Comparison of ENCODE assay signal across 21 mouse cellular contexts in genomic region chr7:29236593-29236992, GRCm38 (mm10). TPM values are rescaled to one million over a fixed set of nuclear protein-coding genes. Genes with fewer than 3 reads are reported as not detected.
DNase-seq lines count a peak whose midpoint lies in the region; ATAC-seq and TF ChIP-seq lines count a peak whose summit lies in the region.
"Had no signal": no experiment of that assay in that cellular context is flagged by ENCODE, and none has a peak within 500 bp of the region (broad histone marks: within the 10 kb centered on the region; RNA-seq: fewer than 3 reads in every experiment).

No protein-coding gene starts in this region.

- no peak for DNase-seq in heart, adult 2 months
- no peak for DNase-seq in heart, adult 11 months
- DNase-seq in left cerebral cortex, postnatal 14 days (ENCODE audit: low spot score in 2 of 2) = no peak
- DNase-seq: adrenal gland, adult 2 months; adrenal gland, postnatal 10 days; adrenal gland, postnatal 25 days; cerebellum, adult 11-12 months; cerebellum, adult 2 months; cerebellum, adult 9-10 months; cerebellum, postnatal 10 days; cerebellum, postnatal 25 days had no signal

- no peak overlapping the region for H3K4me3 ChIP-seq in heart, embryonic 13.5 days
- H3K4me3 ChIP-seq in heart, adult 2 months = no peak overlapping the region
- no peak overlapping the region for H3K4me3 ChIP-seq in heart, embryonic 16.5 days (ENCODE audit: low read length)
- H3K4me3 ChIP-seq in megakaryocyte, embryonic 14.5 days (replicated peaks) = peak overlapping the region; percentile 30
- no peak overlapping the region for H3K4me3 ChIP-seq in brown adipose tissue, adult 24 weeks (ENCODE audit: insufficient read depth, low read depth, low read length)
- H3K4me3 ChIP-seq: embryonic facial prominence, embryonic 10.5 days; embryonic facial prominence, embryonic 12.5 days; forebrain, embryonic 13.5 days; forebrain, embryonic 15.5 days had no signal

- H3K27ac ChIP-seq in heart, embryonic 13.5 days (replicated peaks) = peak overlapping the region; percentile 58
- no peak overlapping the region for H3K27ac ChIP-seq in heart, adult 2 months
- 0 out of 2 replicates have a peak overlapping the region, but pooled peaks have one; percentile 16 for H3K27ac ChIP-seq in heart, embryonic 16.5 days (ENCODE audit: low read length)
- 0 out of 2 replicates have a peak overlapping the region, but pooled peaks have one; percentile 11 for H3K27ac ChIP-seq in brown adipose tissue, adult 24 weeks (replicated peaks; ENCODE audit: low read depth, low read length)
- H3K27ac ChIP-seq: embryonic facial prominence, embryonic 10.5 days; embryonic facial prominence, embryonic 12.5 days; forebrain, embryonic 13.5 days; forebrain, embryonic 15.5 days had no signal

- TF ChIP-seq CTCF in heart, adult 2 months (IDR thresholded peaks at IDR 0.05) = no peak

- H3K36me3 ChIP-seq in heart, embryonic 13.5 days = peaks cover 4% of the 10 kb centered on the region; the same call in 1 of the 2 replicates
- no peaks in the 10 kb centered on the region for H3K36me3 ChIP-seq in heart, adult 2 months (ENCODE audit: control insufficient read depth, insufficient read depth, low read length)
- no peaks in the 10 kb centered on the region for H3K36me3 ChIP-seq in heart, embryonic 16.5 days (ENCODE audit: control insufficient read depth, insufficient read depth)
- H3K36me3 ChIP-seq in megakaryocyte, embryonic 14.5 days (replicated peaks; ENCODE audit: low read length) = peaks cover 16% of the 10 kb centered on the region
- H3K36me3 ChIP-seq: embryonic facial prominence, embryonic 12.5 days; forebrain, embryonic 15.5 days had no signal

- peaks cover 47% of the 10 kb centered on the region for H3K4me1 ChIP-seq in heart, embryonic 13.5 days
- H3K4me1 ChIP-seq in heart, adult 2 months (ENCODE audit: control insufficient read depth, insufficient read depth, low read length) = peaks cover 8% of the 10 kb centered on the region
- peaks cover 22% of the 10 kb centered on the region for H3K4me1 ChIP-seq in heart, embryonic 16.5 days (ENCODE audit: control insufficient read depth, insufficient read depth, low read length)
- H3K4me1 ChIP-seq in megakaryocyte, embryonic 14.5 days = peaks cover 83% of the 10 kb centered on the region
- H3K4me1 ChIP-seq in brown adipose tissue, adult 24 weeks (ENCODE audit: control insufficient read depth, insufficient read depth, insufficient read length, low read length) = peaks cover 5% of the 10 kb centered on the region; the same call in 1 of the 2 replicates

- TF ChIP-seq POLR2A in heart, adult 2 months (IDR thresholded peaks at IDR 0.05; ENCODE audit: insufficient read depth, low read depth, low read length) = no peak

- H3K27me3 ChIP-seq in heart, embryonic 13.5 days (replicated peaks) = peaks cover 14% of the 10 kb centered on the region
- no peaks in the 10 kb centered on the region for H3K27me3 ChIP-seq in heart, adult 2 months (ENCODE audit: control insufficient read depth, insufficient read depth, low read length)
- H3K27me3 ChIP-seq in heart, embryonic 16.5 days (ENCODE audit: control insufficient read depth, insufficient read depth, low read length) = 0 out of 2 replicates have a peak, but pooled peaks cover 2% of the 10 kb centered on the region
- no peaks in the 10 kb centered on the region for H3K27me3 ChIP-seq in megakaryocyte, embryonic 14.5 days (replicated peaks)

- TF ChIP-seq EP300 in heart, adult 2 months (IDR thresholded peaks at IDR 0.05; ENCODE audit: insufficient read depth, low read depth, low read length) = no peak

- H3K9ac ChIP-seq in heart, embryonic 13.5 days = no peak overlapping the region
- no peak overlapping the region for H3K9ac ChIP-seq in heart, adult 2 months (ENCODE audit: low read depth, low read length)
- no peak overlapping the region for H3K9ac ChIP-seq in heart, embryonic 16.5 days (ENCODE audit: low read length)
- H3K9ac ChIP-seq: embryonic facial prominence, embryonic 12.5 days; forebrain, embryonic 13.5 days; forebrain, embryonic 15.5 days had no signal

- intact Hi-C loops in heart, adult 2 months (cut with DNase I) = no loop called here
- intact Hi-C loops in left cerebral cortex, postnatal 14 days (cut with DNase I) = loop anchor here (5.0 kb wide), 2 partner anchors 54 to 69 kb away; partner anchors contain the start of gene Psmd8

- ATAC-seq in heart, embryonic 13.5 days (ENCODE audit: extremely low read depth, insufficient number of reproducible peaks, low FRiP score, low TSS enrichment) = no peak
- no peak for ATAC-seq in heart, embryonic 16.5 days (replicated peaks; ENCODE audit: extremely low read depth, insufficient read depth, low FRiP score)
- ATAC-seq in megakaryocyte, adult 5-6 weeks (ENCODE audit: poor library complexity, severe bottlenecking) = no peak
- ATAC-seq: forebrain, embryonic 13.5 days; forebrain, embryonic 15.5 days had no signal

- no peaks in the 10 kb centered on the region for H3K79me2 ChIP-seq in heart, adult 2 months (replicated peaks; ENCODE audit: control insufficient read depth, insufficient read depth, low read length)

- no peak overlapping the region for H3K4me2 ChIP-seq in heart, embryonic 13.5 days
- no peak overlapping the region for H3K4me2 ChIP-seq in heart, embryonic 16.5 days (ENCODE audit: low read depth, low read length)
- H3K4me2 ChIP-seq: embryonic facial prominence, embryonic 12.5 days; forebrain, embryonic 13.5 days; forebrain, embryonic 15.5 days had no signal

- WGBS in heart, embryonic 13.5 days = 62% methylated on average over 4 of the region's 4 CpGs
- WGBS in heart, adult 2 months = 41% methylated on average over 4 of the region's 4 CpGs
- WGBS in heart, embryonic 16.5 days = 73% methylated on average over 4 of the region's 4 CpGs

- H3K9me3 ChIP-seq in heart, embryonic 13.5 days = no peaks in the 10 kb centered on the region
- H3K9me3 ChIP-seq in heart, embryonic 16.5 days (replicated peaks; ENCODE audit: control insufficient read depth, low read length) = no peaks in the 10 kb centered on the region
- H3K9me3 ChIP-seq in megakaryocyte, embryonic 14.5 days = no peaks in the 10 kb centered on the region
- H3K9me3 ChIP-seq: embryonic facial prominence, embryonic 10.5 days; embryonic facial prominence, embryonic 12.5 days; forebrain, embryonic 13.5 days; forebrain, embryonic 15.5 days had no signal

RNA-seq across cellular contexts. Expression of gene Yif1b, which starts 1.5 kb away (rescaled TPM):
- polyA plus RNA-seq in heart, embryonic 13.5 days (2015; fragmentation: Nextera tagmentation; extraction: Ambion mirVana) = 107 and 117 TPM in 2 replicates
- total RNA-seq in heart, adult 2 months (2021) = 10 to 100 TPM; 63.6 to 74.6 TPM
- polyA plus RNA-seq in heart, adult 2 months (2012; rRNA removed) = 123 and 138 TPM in 2 replicates
- polyA plus RNA-seq in heart, embryonic 16.5 days (2015; fragmentation: Nextera tagmentation; extraction: Ambion mirVana) = 116 and 125 TPM in 2 replicates
- 1,324 and 2,330 TPM in 2 replicates for polyA plus RNA-seq in megakaryocyte, embryonic 14.5 days (2012; ENCODE audit: insufficient read depth, low replicate concordance)
- total RNA-seq in megakaryocyte, adult 5-6 weeks (2015) = 36.2 and 38.0 TPM in 2 replicates
- 19.1 and 21.8 TPM in 2 replicates for total RNA-seq in megakaryocyte, adult 5-6 weeks (2017)
- polyA plus RNA-seq in brown adipose tissue, adult 24 weeks (2012; ENCODE audit: insufficient read depth, insufficient read length, missing spikeins) = 72.2 and 79.7 TPM in 2 replicates
- total RNA-seq in left cerebral cortex, postnatal 14 days (2021) = 10 to 100 TPM; 48.4 to 50.9 TPM

RNA-seq across cellular contexts. Expression of gene Kcnk6, which starts 4.3 kb away (rescaled TPM):
- polyA plus RNA-seq in heart, embryonic 13.5 days (2015; fragmentation: Nextera tagmentation; extraction: Ambion mirVana) = 1.6 and 1.7 TPM in 2 replicates
- 1 to 10 TPM; 2.9 to 3.2 TPM for total RNA-seq in heart, adult 2 months (2021)
- polyA plus RNA-seq in heart, adult 2 months (2012; rRNA removed) = 8.2 and 8.4 TPM in 2 replicates
- polyA plus RNA-seq in heart, embryonic 16.5 days (2015; fragmentation: Nextera tagmentation; extraction: Ambion mirVana) = 2.1 TPM in 2 replicates
- 32.5 and 42.2 TPM in 2 replicates for polyA plus RNA-seq in megakaryocyte, embryonic 14.5 days (2012; ENCODE audit: insufficient read depth, low replicate concordance)
- total RNA-seq in megakaryocyte, adult 5-6 weeks (2015) = 9.2 and 10.1 TPM in 2 replicates
- 14.5 and 14.6 TPM in 2 replicates for total RNA-seq in megakaryocyte, adult 5-6 weeks (2017)
- 1.3 and 1.6 TPM in 2 replicates for polyA plus RNA-seq in brown adipose tissue, adult 24 weeks (2012; ENCODE audit: insufficient read depth, insufficient read length, missing spikeins)
- total RNA-seq in left cerebral cortex, postnatal 14 days (2021) = 1 to 10 TPM; 3.0 to 3.5 TPM

RNA-seq across cellular contexts. Expression of gene 2200002D01Rik, which starts 11.7 kb away (rescaled TPM):
- polyA plus RNA-seq in heart, embryonic 13.5 days (2015; fragmentation: Nextera tagmentation; extraction: Ambion mirVana) = 5.7 and 7.3 TPM in 2 replicates
- total RNA-seq in heart, adult 2 months (2021) = 1 to 10 TPM; 1.5 to 2.0 TPM
- polyA plus RNA-seq in heart, adult 2 months (2012; rRNA removed) = 0.98 and 1.00 TPM in 2 replicates
- polyA plus RNA-seq in heart, embryonic 16.5 days (2015; fragmentation: Nextera tagmentation; extraction: Ambion mirVana) = 7.6 and 10.3 TPM in 2 replicates
- polyA plus RNA-seq in megakaryocyte, embryonic 14.5 days (2012; ENCODE audit: insufficient read depth, low replicate concordance) = 0.46 TPM in 1 of 2 replicates, not detected in the other
- total RNA-seq in megakaryocyte, adult 5-6 weeks (2015) = not detected in 2 replicates
- total RNA-seq in megakaryocyte, adult 5-6 weeks (2017) = 0.37 and 2.4 TPM in 2 replicates
- polyA plus RNA-seq in brown adipose tissue, adult 24 weeks (2012; ENCODE audit: insufficient read depth, insufficient read length, missing spikeins) = 2.5 TPM in 1 of 2 replicates, not detected in the other
- total RNA-seq in left cerebral cortex, postnatal 14 days (2021) = not detected

RNA-seq across cellular contexts. Expression of gene Catsperg1, which starts 22.8 kb away (rescaled TPM):
- polyA plus RNA-seq in heart, embryonic 13.5 days (2015; fragmentation: Nextera tagmentation; extraction: Ambion mirVana) = 0.41 and 0.42 TPM in 2 replicates
- total RNA-seq in heart, adult 2 months (2021) = under 1 TPM; 0.30 to 0.34 TPM
- polyA plus RNA-seq in heart, adult 2 months (2012; rRNA removed) = 1.0 and 2.4 TPM in 2 replicates
- polyA plus RNA-seq in heart, embryonic 16.5 days (2015; fragmentation: Nextera tagmentation; extraction: Ambion mirVana) = 0.09 and 0.45 TPM in 2 replicates
- 0.19 and 0.61 TPM in 2 replicates for polyA plus RNA-seq in megakaryocyte, embryonic 14.5 days (2012; ENCODE audit: insufficient read depth, low replicate concordance)
- 1.4 and 3.8 TPM in 2 replicates for total RNA-seq in megakaryocyte, adult 5-6 weeks (2015)
- total RNA-seq in megakaryocyte, adult 5-6 weeks (2017) = 1.2 and 7.5 TPM in 2 replicates
- polyA plus RNA-seq in brown adipose tissue, adult 24 weeks (2012; ENCODE audit: insufficient read depth, insufficient read length, missing spikeins) = 0.58 TPM in 1 of 2 replicates, not detected in the other
- 1 to 10 TPM; 1.3 to 1.5 TPM for total RNA-seq in left cerebral cortex, postnatal 14 days (2021)
- polyA plus RNA-seq: C2C12 had no signal

RNA-seq across cellular contexts. Expression of gene Spint2, which starts 45.1 kb away (rescaled TPM):
- 111 and 116 TPM in 2 replicates for polyA plus RNA-seq in heart, embryonic 13.5 days (2015; fragmentation: Nextera tagmentation; extraction: Ambion mirVana)
- total RNA-seq in heart, adult 2 months (2021) = 10 to 100 TPM; 39.4 to 46.4 TPM
- 40.5 and 45.7 TPM in 2 replicates for polyA plus RNA-seq in heart, adult 2 months (2012; rRNA removed)
- polyA plus RNA-seq in heart, embryonic 16.5 days (2015; fragmentation: Nextera tagmentation; extraction: Ambion mirVana) = 114 and 116 TPM in 2 replicates
- polyA plus RNA-seq in megakaryocyte, embryonic 14.5 days (2012; ENCODE audit: insufficient read depth, low replicate concordance) = 19.9 and 37.0 TPM in 2 replicates
- 6.1 and 7.3 TPM in 2 replicates for total RNA-seq in megakaryocyte, adult 5-6 weeks (2015)
- total RNA-seq in megakaryocyte, adult 5-6 weeks (2017) = 2.6 and 5.3 TPM in 2 replicates
- polyA plus RNA-seq in brown adipose tissue, adult 24 weeks (2012; ENCODE audit: insufficient read depth, insufficient read length, missing spikeins) = 3.9 and 5.6 TPM in 2 replicates
- total RNA-seq in left cerebral cortex, postnatal 14 days (2021) = 10 to 100 TPM; 11.5 to 19.4 TPM
- polyA plus RNA-seq: C2C12 had no signal
